Mouse (Mus musculus): ENCODE results near the gene B3galt4.

DNA sequence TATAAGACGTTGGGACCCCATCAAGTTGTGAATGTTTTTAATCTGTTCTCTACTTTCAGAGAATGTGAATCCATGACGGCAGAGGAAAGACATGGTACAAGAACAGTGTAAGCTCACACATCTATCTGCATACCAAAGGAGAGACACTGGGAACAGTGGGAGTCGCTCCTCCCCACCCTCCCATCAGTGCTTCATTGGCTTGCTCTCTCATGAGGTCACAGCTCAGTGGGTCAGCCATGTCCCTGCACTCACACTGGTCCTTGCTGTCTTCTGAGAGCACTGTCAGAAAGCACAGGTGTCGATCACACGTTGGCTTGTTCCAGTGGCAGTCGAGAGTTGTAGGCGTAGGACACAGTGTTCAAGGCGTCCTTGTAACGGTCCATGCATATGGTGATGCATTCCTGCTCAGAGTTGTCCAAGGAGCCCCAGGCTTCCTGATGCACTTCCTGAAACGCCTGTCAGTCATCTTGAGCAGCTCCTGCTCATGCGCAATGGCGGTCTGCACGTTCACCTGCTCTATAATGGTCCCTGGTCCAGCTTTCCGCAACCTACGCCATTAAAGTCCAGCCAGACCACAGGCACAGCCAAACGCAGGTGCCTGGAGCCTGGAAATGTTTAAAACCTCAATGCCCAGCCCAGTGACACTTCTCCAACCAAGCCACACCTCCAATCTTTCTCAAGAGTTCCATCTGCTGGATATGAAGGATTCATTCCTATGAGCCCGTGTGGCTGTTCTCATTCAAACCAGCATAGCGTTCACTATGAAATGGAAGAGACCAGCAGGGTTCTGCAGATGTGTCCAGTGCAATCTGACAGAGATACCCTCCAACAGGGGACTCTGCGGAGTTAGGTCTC, 29.1 kb upstream of the B3galt4 start:
- TF ChIP-seq CTCF (IDR thresholded peaks at IDR 0.05; ENCODE audit: control insufficient read depth, insufficient read depth, low read length) (no peak), POLR2A (IDR thresholded peaks at IDR 0.05; ENCODE audit: borderline replicate concordance, control insufficient read depth, low read depth, low read length) (no peak)
